Mouse (Mus musculus) c-Kit-positive CD71-positive TER-119-negative erythroid progenitor cells, embryonic 14.5 days (primary cell): ENCODE data around the gene Taf6l.
"Not testable (repeated sequence)": the region's sequence is repeated elsewhere in the genome, so short reads cannot be mapped to it uniquely, and the experiment has no call there.

Source experiments
- DNase-seq: peaks from one replicate; pipeline ENCODE4 v3.0.0-alpha.2; 2013; ENCODE audit warnings: low read depth

Taf6l gene

GRCm38 (mm10) chr19:8736160-8736467, 50.1 kb downstream of the Taf6l start:
- DNase-seq: no peak

GRCm38 (mm10) chr19:8735389-8736159, 50.6 kb downstream of the Taf6l start, which contains the start of gene Wdr74:
Wdr74 (plus strand) TSS chr19:8735827.
- peak; percentile 92 for DNase-seq

- no peak for DNase-seq
These were observed 51.9 kb downstream of the Taf6l start for GRCm38 (mm10) chr19:8734334-8734733.

- DNase-seq: not testable (repeated sequence)
These were observed 57.7 kb downstream of the Taf6l start for GRCm38 (mm10) chr19:8728335-8729099.

DNA sequence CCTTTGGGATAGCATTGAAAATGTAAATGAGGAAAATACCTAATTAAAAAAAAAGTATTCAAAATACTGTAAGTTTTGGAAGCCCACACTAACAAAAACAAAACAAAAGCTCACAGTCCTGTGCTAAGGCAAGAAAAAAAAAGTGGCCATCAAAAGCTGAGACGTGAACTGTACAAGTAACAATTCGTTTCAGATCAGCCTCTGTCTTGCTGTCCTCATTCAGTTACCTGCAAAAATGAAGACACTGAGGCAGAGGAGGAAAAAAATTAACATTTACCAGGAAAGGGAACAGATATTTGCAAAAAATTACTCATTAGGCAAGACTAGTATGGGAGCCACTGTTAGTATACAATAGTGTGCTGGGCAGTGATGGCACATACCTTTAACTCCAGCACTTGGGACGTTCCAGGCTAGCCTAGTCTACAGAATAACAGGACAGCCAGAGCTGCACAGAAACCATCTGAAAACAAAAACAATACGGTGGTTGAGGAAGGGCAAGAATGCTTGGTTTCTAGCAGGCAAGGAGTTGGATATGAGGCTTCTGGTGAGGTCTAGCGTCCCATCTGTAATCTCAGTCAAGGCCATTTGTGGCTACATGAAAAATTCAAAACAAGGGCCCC, 58.6 kb downstream of the Taf6l start:
- no peak for DNase-seq

- no peak for DNase-seq
These were observed 59.4 kb downstream of the Taf6l start for GRCm38 (mm10) chr19:8726609-8727390.

- no peak for DNase-seq
These were observed 61.1 kb downstream of the Taf6l start for GRCm38 (mm10) chr19:8725081-8725613.
